Mouse (Mus musculus) liver, embryonic 12.5 days (tissue): Measurements from ENCODE around the gene Tnfrsf1b. TPM values are rescaled to one million over a fixed set of nuclear protein-coding genes. Genes with fewer than 3 reads are reported as not detected.

Experiments
- ATAC-seq: fragments of 200-750 bp; cut with Nextera tagmentation; 2 replicates; pipeline ENCODE4 v1.8.0; 2017; ENCODE audit warnings: moderate number of reproducible peaks, mild to moderate bottlenecking, moderate library complexity
- H3K27ac ChIP-seq: fragments of 300-500 bp; sonication (generic); 2 replicates; pipeline ENCODE4 v1.5.1; 2016; ENCODE audit warnings: mild to moderate bottlenecking
- H3K27me3 ChIP-seq: fragments of 300-500 bp; sonication (generic); replicated peaks from 2 replicates; pipeline ENCODE4 v1.6.1; 2016; ENCODE audit warnings: mild to moderate bottlenecking, moderate library complexity
- H3K36me3 ChIP-seq: fragments of 300-500 bp; sonication (generic); 2 replicates; pipeline ENCODE4 v1.6.1; 2016; ENCODE audit warnings: mild to moderate bottlenecking, moderate library complexity
- H3K4me1 ChIP-seq: fragments of 300-500 bp; sonication (generic); 2 replicates; pipeline ENCODE4 v1.6.1; 2016
- H3K4me2 ChIP-seq: fragments of 300-500 bp; sonication (generic); 2 replicates; pipeline ENCODE4 v1.6.1; 2016; ENCODE audit warnings: mild to moderate bottlenecking, moderate library complexity
- H3K4me3 ChIP-seq: fragments of 300-500 bp; sonication (generic); 2 replicates; pipeline ENCODE4 v1.5.1; 2016; ENCODE audit warnings: mild to moderate bottlenecking, moderate library complexity
- H3K9ac ChIP-seq: fragments of 300-500 bp; sonication (generic); 2 replicates; pipeline ENCODE4 v1.6.1; 2016; ENCODE audit warnings: mild to moderate bottlenecking, moderate library complexity
- H3K9me3 ChIP-seq: fragments of 300-500 bp; sonication (generic); replicated peaks from 2 replicates; pipeline ENCODE4 v1.6.1; 2016; ENCODE audit warnings: mild to moderate bottlenecking, moderate library complexity
- WGBS: fragments of 180-500 bp; shearing (Covaris S2); methylation state at CpG from one replicate; pipeline ENCODE4 v1.1.7; 2016; ENCODE audit not compliant: insufficient replicate concordance; 5-methylcytosine and 5-hydroxymethylcytosine counted together
- polyA plus RNA-seq: library from polyadenylated mRNA; unstranded; fragments of >200 nt; fragmentation: Nextera tagmentation; extraction: Ambion mirVana; gene quantifications from 2 replicates; pipeline ENCODE4 v1.2.1, GENCODE M21; 2016

Tnfrsf1b gene
- polyA plus RNA-seq, 1 experiment from 2014 or later = 4.9 TPM

- no peak overlapping the region for H3K9ac ChIP-seq
- ATAC-seq = peak; percentile 79
- H3K4me1 ChIP-seq = peaks cover 12% of the 10 kb centered on the region
- no peak overlapping the region for H3K4me3 ChIP-seq
- H3K9me3 ChIP-seq = no peaks in the 10 kb centered on the region
- 34% methylated on average over 8 of the region's 8 CpGs for WGBS
- H3K27ac ChIP-seq = no peak overlapping the region
- H3K4me2 ChIP-seq = no peak overlapping the region
- H3K36me3 ChIP-seq = peaks cover 4% of the 10 kb centered on the region; the same call in 1 of the 2 replicates
- no peaks in the 10 kb centered on the region for H3K27me3 ChIP-seq
Observed at GRCm38 (mm10) chr4:145213999-145214785, 32.5 kb downstream of the Tnfrsf1b start.

DNA sequence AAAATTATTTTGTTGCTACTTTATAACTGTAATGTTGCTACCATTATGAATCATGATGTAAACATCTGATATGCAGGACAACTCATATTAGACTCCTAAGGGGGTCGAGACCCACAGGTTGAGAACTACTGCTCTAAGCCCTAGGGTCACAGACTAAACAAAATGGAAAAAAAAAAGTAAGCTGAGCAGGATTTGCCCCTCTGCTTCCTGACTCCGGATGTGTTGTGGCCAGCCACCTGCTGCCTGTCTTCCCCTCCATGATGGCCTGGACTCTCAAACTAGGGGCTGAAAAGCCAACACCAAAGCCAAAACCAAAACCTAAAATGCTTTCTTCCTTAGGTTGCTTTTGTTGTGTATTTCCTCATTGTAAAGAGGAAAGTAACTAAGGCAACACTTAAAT lies 35.6 kb downstream of the Tnfrsf1b start:
- H3K27me3 ChIP-seq = no peaks in the 10 kb centered on the region
- 22% methylated on average over 2 of the region's 2 CpGs for WGBS
- H3K9me3 ChIP-seq = no peaks in the 10 kb centered on the region
- H3K27ac ChIP-seq = no peak overlapping the region
- H3K4me1 ChIP-seq = peaks cover 26% of the 10 kb centered on the region
- H3K4me3 ChIP-seq = no peak overlapping the region
- no peak for ATAC-seq
- H3K36me3 ChIP-seq = peaks cover 4% of the 10 kb centered on the region; the same call in 1 of the 2 replicates
- no peak overlapping the region for H3K9ac ChIP-seq
- H3K4me2 ChIP-seq = no peak overlapping the region

DNA sequence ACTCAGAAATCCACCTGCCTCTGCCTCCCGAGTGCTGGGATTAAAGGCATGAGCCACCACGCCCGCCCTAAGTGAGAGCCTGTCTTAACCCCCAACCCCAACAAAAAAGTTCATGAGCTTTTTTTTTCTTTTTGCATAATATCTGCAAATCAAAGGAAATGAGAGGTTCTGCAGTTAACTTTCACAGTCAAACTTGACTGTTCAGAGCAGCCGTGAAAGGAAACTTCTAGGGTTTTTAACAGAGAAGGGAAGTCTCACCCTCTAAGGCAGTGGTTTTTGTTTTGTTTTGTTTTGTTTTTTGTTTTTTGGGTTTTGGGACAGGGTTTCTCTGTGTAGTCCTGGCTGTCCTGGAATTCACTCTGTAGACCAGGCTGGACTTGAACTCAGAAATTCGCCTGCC lies 36.1 kb downstream of the Tnfrsf1b start:
- Histone ChIP-seq H3K36me3 (peaks cover 4% of the 10 kb centered on the region; the same call in 1 of the 2 replicates), H3K4me1 (peaks cover 26% of the 10 kb centered on the region), H3K9ac (no peak overlapping the region), H3K4me2 (no peak overlapping the region), H3K9me3 (no peaks in the 10 kb centered on the region), H3K27ac (no peak overlapping the region), H3K27me3 (no peaks in the 10 kb centered on the region), H3K4me3 (no peak overlapping the region)
- no peak for ATAC-seq
- WGBS = 72% methylated on average over 5 of the region's 5 CpGs

GRCm38 (mm10) chr4:145209690-145210088 lies 37.0 kb downstream of the Tnfrsf1b start:
- no peaks in the 10 kb centered on the region for H3K9me3 ChIP-seq
- no peak overlapping the region for H3K4me2 ChIP-seq
- peaks cover 22% of the 10 kb centered on the region for H3K4me1 ChIP-seq
- 55% methylated on average over 5 of the region's 5 CpGs for WGBS
- no peaks in the 10 kb centered on the region for H3K27me3 ChIP-seq
- no peak for ATAC-seq
- H3K36me3 ChIP-seq = no peaks in the 10 kb centered on the region
- no peak overlapping the region for H3K4me3 ChIP-seq
- H3K9ac ChIP-seq = no peak overlapping the region
- H3K27ac ChIP-seq = no peak overlapping the region

DNA sequence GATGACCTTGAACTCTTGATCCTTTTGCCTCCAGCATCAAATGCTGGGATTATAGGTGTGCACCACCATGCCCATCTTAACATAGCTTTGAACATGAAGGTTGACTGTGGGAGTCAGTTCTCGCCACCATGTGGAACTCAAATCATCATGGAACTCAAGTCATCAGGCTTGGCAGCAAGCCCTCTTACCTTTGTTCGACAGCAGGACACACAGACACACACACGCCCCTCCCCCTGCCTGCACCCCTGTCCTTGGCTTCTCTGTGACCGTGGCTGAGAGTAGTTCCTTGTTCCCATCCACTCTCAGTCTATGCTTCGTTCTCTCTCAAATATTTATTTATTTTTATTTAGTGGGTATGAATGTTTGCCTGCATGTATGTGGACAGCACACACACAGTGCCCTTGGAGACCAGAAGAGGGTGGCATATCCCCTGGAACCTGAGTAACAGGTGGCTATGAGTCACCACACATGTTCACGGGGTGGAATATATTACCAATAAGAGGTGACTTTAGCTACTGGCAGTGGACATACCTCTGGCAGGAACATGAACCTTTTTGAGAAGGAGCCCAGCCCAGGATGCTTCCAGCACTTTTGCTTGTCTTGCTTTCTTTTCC lies 37.5 kb downstream of the Tnfrsf1b start:
- Histone ChIP-seq H3K4me2 (no peak overlapping the region), H3K27ac (no peak overlapping the region), H3K27me3 (no peaks in the 10 kb centered on the region), H3K4me3 (no peak overlapping the region), H3K9ac (no peak overlapping the region), H3K4me1 (peaks cover 19% of the 10 kb centered on the region), H3K36me3 (no peaks in the 10 kb centered on the region), H3K9me3 (no peaks in the 10 kb centered on the region)
- WGBS = 50% methylated on average over 6 of the region's 6 CpGs
- ATAC-seq = no peak

- ATAC-seq = no peak
Observed at GRCm38 (mm10) chr4:145207718-145208371, 38.8 kb downstream of the Tnfrsf1b start.

GRCm38 (mm10) chr4:145204779-145205178 lies 41.9 kb downstream of the Tnfrsf1b start:
- H3K9ac ChIP-seq = no peak overlapping the region
- no peak overlapping the region for H3K27ac ChIP-seq
- no peak for ATAC-seq
- no peak overlapping the region for H3K4me3 ChIP-seq
- peaks cover 35% of the 10 kb centered on the region for H3K4me1 ChIP-seq
- WGBS = 77% methylated on average over 8 of the region's 8 CpGs
- H3K9me3 ChIP-seq = no peaks in the 10 kb centered on the region
- no peaks in the 10 kb centered on the region for H3K36me3 ChIP-seq
- H3K27me3 ChIP-seq = no peaks in the 10 kb centered on the region
- no peak overlapping the region for H3K4me2 ChIP-seq

More at GRCm38 (mm10) chr4:145207718-145208371, 38.8 kb downstream of the Tnfrsf1b start:
- 83% methylated on average over 3 of the region's 3 CpGs for WGBS
- no peak overlapping the region for H3K27ac ChIP-seq
- H3K27me3 ChIP-seq = no peaks in the 10 kb centered on the region
- no peaks in the 10 kb centered on the region for H3K36me3 ChIP-seq
- peaks cover 14% of the 10 kb centered on the region for H3K4me1 ChIP-seq
- no peak overlapping the region for H3K4me2 ChIP-seq
- no peaks in the 10 kb centered on the region for H3K9me3 ChIP-seq
- H3K4me3 ChIP-seq = no peak overlapping the region
- H3K9ac ChIP-seq = no peak overlapping the region

DNA sequence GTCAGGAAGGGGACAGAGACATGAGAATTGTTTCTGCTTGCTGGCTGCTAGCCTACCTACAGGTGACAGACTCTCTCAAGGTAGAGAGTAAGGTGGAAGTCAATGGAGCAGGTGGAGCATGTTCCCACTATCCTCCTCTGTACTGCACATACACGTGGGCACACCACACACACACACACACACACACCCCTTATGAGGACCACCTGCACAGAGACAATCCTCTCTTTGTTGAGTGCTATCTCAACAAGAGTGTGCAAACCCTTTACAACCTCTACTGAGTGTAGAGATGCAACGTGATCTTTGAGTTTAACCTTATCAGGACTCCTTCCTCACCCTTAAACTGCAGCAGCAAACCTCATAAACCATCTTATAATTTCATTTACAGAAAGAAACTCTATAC lies 43.4 kb downstream of the Tnfrsf1b start:
- 38% methylated on average over 2 of the region's 2 CpGs for WGBS
- no peak for ATAC-seq
- H3K4me1 ChIP-seq = peaks cover 49% of the 10 kb centered on the region

DNA sequence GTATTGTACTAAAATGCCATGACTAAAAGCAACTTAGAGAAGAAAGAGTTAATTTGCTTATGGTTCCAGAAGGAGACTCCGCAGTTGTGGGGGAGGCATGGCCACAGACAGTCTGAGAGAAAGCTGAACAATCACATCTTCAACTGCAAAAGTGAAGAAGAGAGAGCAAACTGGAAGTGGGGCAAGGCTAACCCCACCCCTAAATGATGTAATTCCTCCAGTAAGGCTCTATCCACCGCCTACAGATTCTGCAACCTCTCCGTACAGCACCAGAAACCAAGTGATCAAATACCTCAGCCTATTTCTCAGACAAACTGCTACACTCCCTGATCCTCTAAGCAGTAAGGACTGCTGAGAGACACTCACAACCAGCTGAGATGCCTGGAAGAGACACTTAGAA lies 45.2 kb downstream of the Tnfrsf1b start:
- H3K27me3 ChIP-seq = no peaks in the 10 kb centered on the region
- no peak for ATAC-seq
- peaks cover 55% of the 10 kb centered on the region for H3K4me1 ChIP-seq
- H3K27ac ChIP-seq = peak overlapping the region; percentile 89; the same call in 1 of the 2 replicates
- no peak overlapping the region for H3K4me3 ChIP-seq
- no peak overlapping the region for H3K9ac ChIP-seq
- no peaks in the 10 kb centered on the region for H3K36me3 ChIP-seq
- H3K9me3 ChIP-seq = no peaks in the 10 kb centered on the region
- no peak overlapping the region for H3K4me2 ChIP-seq
- WGBS = 55% methylated on average over 3 of the region's 3 CpGs

More for the DNA sequence above, 43.4 kb downstream of the Tnfrsf1b start:
- H3K9ac ChIP-seq = no peak overlapping the region
- no peaks in the 10 kb centered on the region for H3K36me3 ChIP-seq
- H3K4me3 ChIP-seq = no peak overlapping the region
- no peaks in the 10 kb centered on the region for H3K9me3 ChIP-seq
- H3K4me2 ChIP-seq = no peak overlapping the region
- no peak overlapping the region for H3K27ac ChIP-seq
- H3K27me3 ChIP-seq = no peaks in the 10 kb centered on the region

DNA sequence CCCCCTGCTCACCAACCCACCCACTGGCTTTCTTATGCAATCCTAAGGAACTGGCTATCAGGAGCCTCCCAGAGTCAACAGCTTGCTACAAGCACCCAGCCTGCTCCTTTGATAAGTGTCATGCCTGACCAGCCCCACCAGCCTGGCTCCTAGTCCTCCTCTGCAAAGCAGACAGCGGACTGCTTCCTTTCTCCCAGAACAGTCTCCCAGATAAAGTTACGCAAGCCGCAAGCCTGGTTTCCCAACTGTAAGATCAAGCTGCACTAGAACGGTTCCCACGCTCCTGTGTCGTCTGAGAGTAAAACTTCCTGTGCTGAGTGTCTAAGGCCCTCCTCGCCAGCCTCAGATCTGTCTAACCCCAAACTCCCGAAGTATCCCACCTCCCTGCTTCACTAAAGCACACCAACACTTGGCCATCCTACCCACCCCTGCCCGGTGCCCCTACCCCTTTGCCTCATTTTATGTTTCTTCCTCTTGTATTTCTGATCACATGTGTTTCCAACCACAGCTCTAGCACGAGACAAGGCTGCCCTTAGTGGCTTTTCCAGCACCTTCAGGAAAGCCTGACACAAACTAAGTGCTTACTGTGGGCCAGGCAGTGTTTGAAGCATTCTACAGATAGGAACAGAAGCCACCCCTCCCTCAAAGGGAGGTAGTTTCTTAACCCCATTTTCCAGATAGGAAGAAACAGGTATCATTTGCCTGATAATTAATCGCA lies 46.5 kb downstream of the Tnfrsf1b start:
- peak overlapping the region; percentile 59 for H3K4me2 ChIP-seq
- H3K9me3 ChIP-seq = no peaks in the 10 kb centered on the region
- 3% methylated on average over 11 of the region's 11 CpGs for WGBS
- no peaks in the 10 kb centered on the region for H3K36me3 ChIP-seq
- H3K4me3 ChIP-seq = peak overlapping the region; percentile 14
- peak overlapping the region; percentile 52 for H3K9ac ChIP-seq
- ATAC-seq = peak; percentile 94
- peaks cover 64% of the 10 kb centered on the region for H3K4me1 ChIP-seq
- H3K27ac ChIP-seq = peak overlapping the region; percentile 89
- no peaks in the 10 kb centered on the region for H3K27me3 ChIP-seq

- H3K4me3 ChIP-seq = no peak overlapping the region
- H3K27ac ChIP-seq = peak overlapping the region; percentile 47; the same call in 1 of the 2 replicates
- 0 out of 2 replicates have a peak overlapping the region, but pooled peaks have one; percentile 15 for H3K9ac ChIP-seq
- H3K36me3 ChIP-seq = peaks cover 2% of the 10 kb centered on the region; the same call in 1 of the 2 replicates
- no peak overlapping the region for H3K4me2 ChIP-seq
- H3K27me3 ChIP-seq = no peaks in the 10 kb centered on the region
- 54% methylated on average over 4 of the region's 4 CpGs for WGBS
- ATAC-seq = no peak
- peaks cover 88% of the 10 kb centered on the region for H3K4me1 ChIP-seq
- no peaks in the 10 kb centered on the region for H3K9me3 ChIP-seq
Observed at GRCm38 (mm10) chr4:145196586-145196985, 50.1 kb downstream of the Tnfrsf1b start.
